Mouse (Mus musculus) spleen, adult 2 months (tissue): ENCODE measurements around the gene Megf6. TPM values are rescaled to one million over a fixed set of nuclear protein-coding genes. Genes with fewer than 3 reads are reported as not detected.

Experiments used
- DNase-seq, 2 experiments: peaks; one replicate each; pipeline versions ENCODE4 v3.0.0 to v3.0.0-alpha.2; 2012 to 2021; ENCODE audit warnings: low spot score in 2 of 2, low read depth in 1 of 2
- H3K27ac ChIP-seq: fragments of 200-500 bp; 2 replicates; pipeline ENCODE4 v1.5.1; 2012; ENCODE audit warnings: low read length, inconsistent platforms; ENCODE audit not compliant: insufficient read depth
- H3K27me3 ChIP-seq: fragments of 200-500 bp; 2 replicates; pipeline ENCODE4 v1.6.1; 2012; ENCODE audit warnings: mild to moderate bottlenecking, moderate library complexity, low read length, inconsistent platforms; ENCODE audit not compliant: control insufficient read depth, insufficient read depth
- H3K36me3 ChIP-seq: fragments of 200-500 bp; 2 replicates; pipeline ENCODE4 v1.6.1; 2012; ENCODE audit warnings: mild to moderate bottlenecking, low read length, inconsistent platforms; ENCODE audit not compliant: control insufficient read depth, insufficient read depth
- H3K4me1 ChIP-seq: fragments of 200-500 bp; 2 replicates; pipeline ENCODE4 v1.6.1; 2011; ENCODE audit warnings: inconsistent platforms; ENCODE audit not compliant: control insufficient read depth, insufficient read depth, insufficient read length
- H3K4me3 ChIP-seq: fragments of 200-500 bp; 2 replicates; pipeline ENCODE4 v1.5.1; 2011; ENCODE audit warnings: mild to moderate bottlenecking, inconsistent platforms; ENCODE audit not compliant: insufficient read depth, insufficient read length; ENCODE audit errors: extremely low read depth
- CTCF ChIP-seq: fragments of 200-500 bp; IDR thresholded peaks from 2 replicates; pipeline ENCODE4 v1.5.1; 2011; ENCODE audit warnings: mild to moderate bottlenecking, inconsistent platforms; ENCODE audit not compliant: insufficient read depth, insufficient read length, insufficient replicate concordance; ENCODE audit errors: extremely low read depth
- POLR2A ChIP-seq: fragments of 200-500 bp; IDR thresholded peaks from 2 replicates; pipeline ENCODE4 v1.6.1; 2011; ENCODE audit warnings: low read depth, low read length, inconsistent platforms
- WGBS: fragments of 180-500 bp; shearing (Covaris S2); methylation state at CpG from one replicate; pipeline ENCODE4 v1.1.7; 2018; 5-methylcytosine and 5-hydroxymethylcytosine counted together
- polyA plus RNA-seq: library from polyadenylated mRNA; depleted of rRNA; stranded (reverse); fragments of >200 nt; gene quantifications from 2 replicates; pipeline ENCODE4 v1.2.3, GENCODE M21; 2012

Megf6 gene
- polyA plus RNA-seq, 1 experiment: 7.4 TPM

GRCm38 (mm10) chr4:154222773-154223172 is 52.2 kb downstream of the Megf6 start:
- no peaks in the 10 kb centered on the region for H3K4me1 ChIP-seq
- no peaks in the 10 kb centered on the region for H3K36me3 ChIP-seq
- H3K27me3 ChIP-seq: no peaks in the 10 kb centered on the region
- TF ChIP-seq POLR2A (no peak), CTCF (no peak)
- DNase-seq: no peak
- no peak overlapping the region for H3K27ac ChIP-seq
- no peak overlapping the region for H3K4me3 ChIP-seq
- WGBS: 82% methylated on average over 6 of the region's 6 CpGs

GRCm38 (mm10) chr4:154224267-154224969 is 53.9 kb downstream of the Megf6 start:
- 60% methylated on average over 6 of the region's 6 CpGs for WGBS
- TF ChIP-seq POLR2A (no peak), CTCF (no peak)

GRCm38 (mm10) chr4:154224970-154225309 is 54.4 kb downstream of the Megf6 start:
- Histone ChIP-seq H3K4me3 (no peak overlapping the region), H3K27ac (no peak overlapping the region), H3K4me1 (no peaks in the 10 kb centered on the region), H3K27me3 (no peaks in the 10 kb centered on the region), H3K36me3 (no peaks in the 10 kb centered on the region)
- no peak for DNase-seq
- 84% methylated on average over 9 of the region's 9 CpGs for WGBS
- no peak for TF ChIP-seq CTCF
- TF ChIP-seq POLR2A: no peak

More at GRCm38 (mm10) chr4:154224267-154224969, 53.9 kb downstream of the Megf6 start:
- Histone ChIP-seq H3K4me3 (no peak overlapping the region), H3K27me3 (no peaks in the 10 kb centered on the region), H3K4me1 (no peaks in the 10 kb centered on the region), H3K27ac (no peak overlapping the region), H3K36me3 (no peaks in the 10 kb centered on the region)
- DNase-seq: no peak

- no peak overlapping the region for H3K27ac ChIP-seq
- no peak overlapping the region for H3K4me3 ChIP-seq
- no peak for TF ChIP-seq POLR2A
- no peak for TF ChIP-seq CTCF
- H3K4me1 ChIP-seq: no peaks in the 10 kb centered on the region
- H3K27me3 ChIP-seq: no peaks in the 10 kb centered on the region
- no peak for DNase-seq
- H3K36me3 ChIP-seq: no peaks in the 10 kb centered on the region
- WGBS: 75% methylated on average over 11 of the region's 11 CpGs
Observed at GRCm38 (mm10) chr4:154226678-154227077, 56.1 kb downstream of the Megf6 start.

GRCm38 (mm10) chr4:154228336-154228735 is 57.8 kb downstream of the Megf6 start:
- Histone ChIP-seq H3K27ac (no peak overlapping the region), H3K4me3 (no peak overlapping the region), H3K36me3 (no peaks in the 10 kb centered on the region), H3K4me1 (no peaks in the 10 kb centered on the region), H3K27me3 (no peaks in the 10 kb centered on the region)
- no peak for DNase-seq
- 84% methylated on average over 11 of the region's 11 CpGs for WGBS
- TF ChIP-seq CTCF (no peak), POLR2A (no peak)

- Histone ChIP-seq H3K4me3 (no peak overlapping the region), H3K27ac (no peak overlapping the region), H3K27me3 (no peaks in the 10 kb centered on the region), H3K36me3 (no peaks in the 10 kb centered on the region), H3K4me1 (no peaks in the 10 kb centered on the region)
- no peak for TF ChIP-seq CTCF
- TF ChIP-seq POLR2A: no peak
- no peak for DNase-seq
- 95% methylated on average over 9 of the region's 9 CpGs for WGBS
Observed at GRCm38 (mm10) chr4:154229569-154229968, 59.0 kb downstream of the Megf6 start.

GRCm38 (mm10) chr4:154231380-154231779 is 60.9 kb downstream of the Megf6 start:
- TF ChIP-seq POLR2A (no peak), CTCF (no peak)
- H3K27ac ChIP-seq: no peak overlapping the region
- H3K36me3 ChIP-seq: no peaks in the 10 kb centered on the region
- WGBS: 74% methylated on average over 7 of the region's 7 CpGs
- H3K4me1 ChIP-seq: no peaks in the 10 kb centered on the region
- no peak overlapping the region for H3K4me3 ChIP-seq
- no peaks in the 10 kb centered on the region for H3K27me3 ChIP-seq
- DNase-seq: no peak

- TF ChIP-seq CTCF (no peak), POLR2A (no peak)
- H3K4me3 ChIP-seq: no peak overlapping the region
- no peaks in the 10 kb centered on the region for H3K4me1 ChIP-seq
- no peaks in the 10 kb centered on the region for H3K36me3 ChIP-seq
- WGBS: 76% methylated on average over 4 of the region's 4 CpGs
- no peak for DNase-seq
- H3K27ac ChIP-seq: no peak overlapping the region
- H3K27me3 ChIP-seq: no peaks in the 10 kb centered on the region
Observed at GRCm38 (mm10) chr4:154232295-154232694, 61.8 kb downstream of the Megf6 start.
